Mouse (Mus musculus) mature B cell (primary cell): Measurements from ENCODE around the gene Vmn1r210.
"Not testable (repeated sequence)": the region's sequence is repeated elsewhere in the genome, so short reads cannot be mapped to it uniquely, and the experiment has no call there.

Experiments used
- in situ Hi-C: fragments of 300-500 bp; cut with MboI; formaldehyde crosslinking; loops from 2 replicates; pipeline ENCODE4 v1.14.3; 2019

The Vmn1r210 gene

DNA sequence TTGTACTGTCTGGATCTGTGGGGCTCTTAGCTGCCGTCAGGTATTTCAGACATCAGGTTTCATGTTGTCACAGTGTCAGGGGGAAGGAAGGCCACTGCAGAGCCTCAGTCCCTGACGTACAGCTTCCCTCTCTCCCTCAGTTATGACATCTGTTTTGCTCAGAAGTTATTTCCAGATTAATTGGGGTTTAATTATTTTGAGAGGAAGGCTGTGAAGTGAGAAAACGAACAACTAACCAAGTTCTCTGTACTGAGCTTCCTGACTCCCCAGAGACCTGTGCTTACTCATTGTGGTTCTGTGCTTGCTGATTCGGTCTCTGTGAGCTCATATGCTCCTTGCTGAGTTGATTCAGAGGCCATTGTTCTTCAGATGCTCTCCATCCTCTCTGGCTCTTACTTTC is at the start of gene Vmn1r210:
Vmn1r210 (minus strand) TSS at position 101 of the 400 bp plus-strand sequence.
- in situ Hi-C loops, result no loop called here

DNA sequence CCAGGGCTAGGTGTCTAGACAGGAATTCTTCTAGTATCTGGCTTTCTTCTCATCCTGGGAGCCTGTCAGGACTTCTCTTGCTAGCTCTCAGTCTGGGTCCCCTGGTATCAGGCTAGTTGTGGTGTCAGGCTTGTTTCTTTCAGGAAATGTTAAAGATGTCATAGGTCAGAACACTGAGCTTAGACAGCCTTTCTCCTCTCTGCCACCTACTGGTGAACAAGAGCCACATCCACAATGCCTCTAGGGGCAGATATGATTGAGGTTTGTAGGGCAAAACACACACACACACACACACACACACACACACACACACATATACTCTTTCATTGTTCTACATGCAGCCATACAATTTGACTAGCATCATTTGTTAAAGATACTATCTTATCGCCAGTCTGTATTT is 48.1 kb upstream of the Vmn1r210 start:
- in situ Hi-C loops, result no loop called here

DNA sequence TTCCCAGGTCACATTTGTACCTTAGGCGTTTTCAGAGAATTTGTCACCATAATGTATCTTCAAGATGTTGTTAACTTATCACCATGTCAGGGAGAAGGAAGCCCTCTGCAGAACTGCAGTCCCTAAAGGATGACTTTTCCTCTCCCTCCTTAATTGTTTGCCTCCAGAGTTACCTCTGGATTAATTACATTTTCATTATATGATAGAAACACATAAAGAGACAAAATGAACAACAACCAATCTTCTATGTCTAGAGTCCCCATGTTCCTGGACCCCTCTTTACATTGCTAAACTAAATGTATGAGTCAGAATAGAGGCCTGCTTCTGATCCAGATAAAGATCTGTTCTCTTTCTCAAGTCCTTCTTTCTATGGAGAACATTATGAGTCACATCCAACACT is 26.3 kb upstream of the Vmn1r210 start, which contains the start of gene Vmn1r211:
Vmn1r211 (minus strand) TSS at position 101 of the 400 bp plus-strand sequence.
- in situ Hi-C loops, result no loop called here

- in situ Hi-C loops, result no loop called here
These were observed 23.6 kb upstream of the Vmn1r210 start for GRCm38 (mm10) chr13:22854760-22855159.

GRCm38 (mm10) chr13:22846798-22847197 is 15.7 kb upstream of the Vmn1r210 start:
- in situ Hi-C loops, result no loop called here

DNA sequence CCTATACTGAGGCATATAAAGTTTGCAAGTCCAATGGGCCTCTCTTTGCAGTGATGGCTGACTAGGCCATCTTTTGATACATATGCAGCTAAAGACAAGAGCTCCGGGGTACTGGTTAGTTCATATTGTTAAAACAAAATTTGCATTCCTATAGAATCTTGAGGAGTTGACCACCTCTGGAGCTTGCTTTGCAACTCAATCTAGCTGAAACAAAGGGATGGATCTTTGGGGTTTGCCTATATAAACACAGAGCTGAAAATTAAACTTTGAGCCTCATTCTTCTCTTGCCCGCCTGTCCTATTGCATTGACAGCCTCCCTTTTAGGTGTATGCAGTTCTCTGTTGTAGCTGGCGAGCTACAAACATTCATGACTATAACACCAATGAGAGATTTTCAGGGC is 13.2 kb upstream of the Vmn1r210 start:
- in situ Hi-C loops, result not testable (repeated sequence)

DNA sequence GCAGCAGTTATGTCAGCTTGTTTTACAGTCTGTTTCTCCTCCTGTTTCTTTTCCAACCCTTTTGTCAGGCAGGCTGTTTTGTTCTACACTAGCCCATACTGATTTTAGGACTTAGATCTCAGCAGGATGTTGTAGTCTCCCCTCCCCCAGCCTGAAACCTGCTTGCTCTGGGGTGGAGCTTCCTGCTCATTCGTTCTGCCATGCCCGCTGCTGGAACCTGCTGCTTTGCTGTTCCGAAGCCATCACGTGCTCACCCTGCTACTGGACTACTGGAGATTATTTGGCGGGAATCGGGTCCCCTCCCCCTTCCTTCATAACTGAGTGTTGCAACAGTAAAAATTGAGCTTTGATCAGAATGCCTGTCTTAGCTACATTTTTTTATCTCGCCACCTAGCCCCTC is 1.8 kb downstream of the Vmn1r210 start:
- in situ Hi-C loops, result not testable (repeated sequence)

DNA sequence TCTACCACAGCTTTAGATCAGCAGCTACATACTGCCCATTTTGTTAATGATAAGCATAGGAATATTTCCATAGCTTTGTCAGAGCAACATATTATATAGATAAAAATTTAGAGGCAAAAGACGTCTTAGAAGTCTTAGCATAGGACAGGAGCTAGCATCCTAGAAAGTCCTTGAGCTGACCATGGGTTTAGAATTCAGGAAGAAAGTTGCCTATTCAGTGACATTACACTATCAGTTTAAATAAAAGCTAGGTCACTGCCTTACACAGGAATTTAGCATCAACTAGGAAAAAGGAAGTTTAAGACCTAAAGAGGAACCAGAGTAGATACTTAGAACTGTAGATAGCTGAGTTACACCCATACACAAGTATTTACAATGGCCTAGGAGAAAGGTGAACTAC is 9.5 kb downstream of the Vmn1r210 start:
- in situ Hi-C loops, result not testable (repeated sequence)

- in situ Hi-C loops, result not testable (repeated sequence)
These were observed 21.6 kb downstream of the Vmn1r210 start, which contains the start of gene Vmn1r209 for GRCm38 (mm10) chr13:22809582-22809981. Gene Vmn1r209, minus strand, starts transcription at chr13:22809682.

GRCm38 (mm10) chr13:22788096-22788495 is 43.1 kb downstream of the Vmn1r210 start:
- in situ Hi-C loops, result not testable (repeated sequence)

DNA sequence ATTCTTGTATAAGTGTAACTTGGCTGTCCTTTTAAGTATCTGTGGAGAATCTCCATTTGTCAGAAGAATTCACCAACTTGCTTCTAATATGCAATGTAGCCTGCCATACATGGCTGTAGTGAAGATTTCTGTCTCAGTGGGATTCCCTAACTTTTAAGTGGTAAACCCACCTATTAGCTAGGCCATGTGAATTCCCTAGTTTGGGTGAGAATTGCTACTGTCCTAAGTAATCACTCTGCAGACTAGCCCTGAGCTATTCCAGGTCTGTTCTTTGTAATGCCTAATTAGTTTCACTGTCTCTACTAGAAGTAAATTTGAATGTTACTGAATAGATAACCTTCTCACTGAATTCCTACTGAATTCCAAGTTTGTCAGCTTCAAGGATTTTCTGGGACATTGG is 47.0 kb downstream of the Vmn1r210 start:
- in situ Hi-C loops, result not testable (repeated sequence)

- in situ Hi-C loops, result not testable (repeated sequence)
These were observed 53.8 kb downstream of the Vmn1r210 start, which contains the start of gene Vmn1r208 for GRCm38 (mm10) chr13:22777300-22777699. Gene Vmn1r208, minus strand, starts transcription at chr13:22777400.
